ENCODE assay signal across 29 mouse cellular contexts in genomic region chr5:137476964-137477363, GRCm38 (mm10). TPM values are rescaled to one million over a fixed set of nuclear protein-coding genes. Genes with fewer than 3 reads are reported as not detected.
"Had no signal": no experiment of that assay in that cellular context is flagged by ENCODE, and none has a peak within 500 bp of the region (broad histone marks: within the 10 kb centered on the region; RNA-seq: fewer than 3 reads in every experiment).

TSS of gene Zan (minus strand) at chr5:137477064.

- H3K27me3 ChIP-seq: limb, embryonic 12.5 days; limb, embryonic 13.5 days; limb, embryonic 15.5 days; lung, embryonic 15.5 days; midbrain, embryonic 12.5 days; midbrain, embryonic 13.5 days; midbrain, embryonic 15.5 days had no signal

- H3K4me1 ChIP-seq: limb, embryonic 12.5 days; liver, embryonic 15.5 days; megakaryocyte, embryonic 14.5 days; midbrain, embryonic 12.5 days; midbrain, embryonic 13.5 days; midbrain, embryonic 15.5 days had no signal

- H3K4me3 ChIP-seq: left cerebral cortex, adult 2 months; limb, embryonic 10.5 days; limb, embryonic 12.5 days; limb, embryonic 13.5 days; limb, embryonic 15.5 days; liver, embryonic 12.5 days; liver, embryonic 13.5 days; liver, embryonic 15.5 days; lung, embryonic 15.5 days; megakaryocyte, embryonic 14.5 days; midbrain, embryonic 10.5 days; midbrain, embryonic 12.5 days; midbrain, embryonic 13.5 days; midbrain, embryonic 15.5 days; myocyte had no signal

- DNase-seq: left cerebral cortex, postnatal 4 days; liver; liver, embryonic 13.5 days; liver, postnatal 0 days; lung, adult 18-20 months; lung, adult 2 months; lung, embryonic 14.5 days; lung, postnatal 10 days; lung, postnatal 14 days; lung, postnatal 36 days; lung, postnatal 4 days; midbrain, embryonic 14.5 days had no signal

- H3K27ac ChIP-seq: left cerebral cortex, adult 2 months; limb, embryonic 10.5 days; limb, embryonic 12.5 days; limb, embryonic 13.5 days; limb, embryonic 15.5 days; liver, embryonic 12.5 days; liver, embryonic 13.5 days; liver, embryonic 14.5 days; liver, embryonic 15.5 days; lung, embryonic 15.5 days; macrophage; midbrain, embryonic 10.5 days; midbrain, embryonic 12.5 days; midbrain, embryonic 13.5 days; midbrain, embryonic 15.5 days had no signal

- H3K36me3 ChIP-seq: limb, embryonic 10.5 days; limb, embryonic 12.5 days; limb, embryonic 13.5 days; limb, embryonic 15.5 days; liver, embryonic 12.5 days; liver, embryonic 13.5 days; liver, embryonic 15.5 days; lung, embryonic 15.5 days; midbrain, embryonic 10.5 days; midbrain, embryonic 12.5 days; midbrain, embryonic 13.5 days; midbrain, embryonic 15.5 days had no signal

RNA-seq across cellular contexts. Expression of gene Zan, which starts in this region (rescaled TPM):
- polyA plus RNA-seq: limb, embryonic 11.5 days; macrophage had no signal
